Mouse (Mus musculus) adrenal gland, adult (tissue): ENCODE results near the gene Prrc2b.
A peak's percentile ranks its signal among the peaks of the same experiment; 100 is the strongest.

ENCODE experiments used
- DNase-seq, 2 experiments: peaks; one replicate each; pipeline ENCODE4 v3.0.0; 2022 to 2023; ENCODE audit warnings: low spot score in 1 of 2; ENCODE audit not compliant: inconsistent age in 2 of 2

Prrc2b gene

DNA sequence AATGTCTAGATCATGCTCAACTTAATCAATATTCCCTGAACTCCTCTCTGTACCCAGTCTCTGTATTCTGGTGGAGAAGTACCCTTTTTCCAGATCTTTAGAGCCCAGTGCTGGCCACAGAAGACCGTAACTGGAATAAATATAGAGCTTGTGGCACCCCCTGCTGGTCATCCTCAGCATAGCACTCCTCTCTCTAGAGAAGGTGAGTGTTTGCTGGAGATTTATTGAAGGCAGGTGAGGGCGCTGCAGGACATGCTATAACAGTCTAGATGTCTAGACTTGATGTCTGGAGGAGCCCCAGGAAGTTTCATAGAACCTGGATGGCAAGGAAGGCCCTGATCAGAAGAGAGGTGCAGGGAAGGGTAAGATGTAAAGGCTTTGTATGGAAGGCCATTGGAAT lies 16.8 kb upstream of the Prrc2b start:
- peak; percentile 84 to 96 for DNase-seq

DNA sequence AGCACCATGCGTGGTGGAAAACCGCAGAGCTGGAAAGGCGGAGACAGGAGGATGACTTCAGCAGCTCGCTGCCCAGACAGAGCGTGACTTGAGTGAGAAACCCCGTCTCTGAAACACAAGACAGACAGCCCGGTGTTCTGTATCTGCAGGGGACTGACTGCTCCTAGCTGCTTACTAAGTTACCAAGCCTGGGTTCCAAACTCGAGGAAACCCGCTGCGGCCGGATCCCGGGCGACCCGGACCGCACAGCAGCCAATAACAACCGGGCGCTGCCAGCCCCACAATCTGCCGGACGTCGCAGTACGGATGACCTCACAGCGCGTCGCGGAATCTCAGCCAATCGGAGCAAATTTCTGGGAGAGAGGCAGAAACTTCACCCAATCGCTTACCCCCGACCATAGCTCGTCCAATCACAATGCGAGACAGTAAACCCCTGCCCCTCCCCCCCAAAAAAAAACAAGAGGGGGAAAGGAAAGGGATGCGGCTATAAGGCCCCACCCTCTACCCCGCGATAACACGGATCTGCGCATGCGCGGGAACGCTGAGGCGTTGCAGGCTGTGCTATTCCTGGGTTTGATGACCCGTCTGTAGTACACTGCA lies 13.1 kb upstream of the Prrc2b start:
- peak; percentile 97 to 99 for DNase-seq

DNA sequence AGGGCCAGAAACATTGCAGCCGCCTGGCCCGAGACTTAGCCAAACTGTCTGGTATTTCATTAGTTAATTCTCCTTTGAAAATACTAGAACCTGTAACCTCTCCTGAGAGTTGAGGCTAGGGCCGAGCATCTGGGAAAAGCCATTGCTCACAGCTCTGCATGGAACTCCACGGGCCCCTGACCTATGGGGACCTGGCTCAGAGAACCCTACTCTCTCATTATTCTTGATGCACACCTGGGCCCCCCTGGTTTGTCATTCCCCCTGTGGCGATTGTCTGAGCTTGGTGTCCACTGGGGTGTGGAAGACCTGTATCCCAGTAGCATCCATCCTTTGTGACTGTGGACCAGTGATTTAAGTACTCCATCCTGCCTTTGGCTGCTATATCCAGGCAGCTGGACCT lies 11.5 kb upstream of the Prrc2b start:
- DNase-seq = peak in 1 of 2 experiments; percentile 37

DNA sequence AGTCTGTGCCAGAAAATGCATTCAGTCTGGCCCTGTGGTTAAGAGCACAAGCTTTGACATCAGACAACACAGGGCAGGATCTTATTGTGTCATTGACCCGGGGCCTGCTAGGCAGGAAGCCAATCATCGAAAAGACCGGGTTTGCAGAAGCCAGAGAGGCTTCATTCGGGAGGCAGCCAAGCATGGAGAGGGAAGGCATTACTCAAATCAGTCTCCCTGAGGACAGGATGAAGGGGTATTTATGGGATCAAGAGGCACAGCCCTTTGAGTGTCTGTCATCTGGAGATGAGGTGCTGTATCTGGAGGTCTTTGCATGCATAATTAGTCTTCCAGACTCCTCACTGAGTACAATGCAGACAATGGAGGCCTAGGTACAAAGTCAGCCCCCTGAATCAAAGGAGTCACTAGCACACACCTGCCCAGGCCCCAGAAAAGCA lies 10.4 kb upstream of the Prrc2b start:
- peak in 1 of 2 experiments; percentile 81 for DNase-seq

DNA sequence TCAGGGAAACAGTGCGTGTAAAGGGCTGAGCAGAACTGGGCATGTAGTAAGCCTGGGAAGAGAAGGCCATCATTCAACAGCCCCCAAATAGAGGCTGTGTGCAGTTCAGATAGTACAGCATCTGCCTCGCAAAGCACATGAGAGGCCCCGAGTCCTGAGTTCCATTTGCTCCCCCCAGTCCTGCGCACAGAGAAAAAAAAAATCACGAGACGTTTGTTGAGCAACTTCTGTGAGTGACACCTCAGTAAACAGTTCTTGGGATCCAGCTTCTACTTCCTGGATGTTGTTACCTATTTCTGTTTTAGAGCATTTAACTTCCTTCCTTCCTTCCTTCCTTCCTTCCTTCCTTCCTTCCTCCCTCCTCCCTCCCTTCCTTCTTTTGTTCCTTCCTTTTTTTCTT lies 9.3 kb upstream of the Prrc2b start:
- DNase-seq = peak in 1 of 2 experiments; percentile 19

DNA sequence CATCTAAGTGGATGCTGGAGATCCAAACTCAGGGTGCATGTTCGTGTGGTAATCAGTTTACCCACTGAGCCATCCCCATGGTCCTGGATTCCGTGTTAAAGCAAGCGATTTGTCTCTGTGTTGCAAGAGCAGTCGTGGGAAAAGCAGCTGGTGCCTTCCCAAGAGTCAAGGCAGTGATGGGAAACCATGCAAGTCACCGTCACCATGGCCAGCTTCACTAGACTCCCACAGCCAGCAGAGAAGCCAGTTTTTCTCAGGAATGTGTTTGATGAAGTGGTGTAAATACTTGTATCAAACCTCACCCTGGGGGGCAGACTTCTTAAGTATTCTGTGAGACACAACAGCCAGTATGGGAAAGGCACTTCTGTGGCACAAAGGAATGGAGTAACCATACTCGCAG lies 8.5 kb upstream of the Prrc2b start:
- peak in 1 of 2 experiments; percentile 3 for DNase-seq

DNA sequence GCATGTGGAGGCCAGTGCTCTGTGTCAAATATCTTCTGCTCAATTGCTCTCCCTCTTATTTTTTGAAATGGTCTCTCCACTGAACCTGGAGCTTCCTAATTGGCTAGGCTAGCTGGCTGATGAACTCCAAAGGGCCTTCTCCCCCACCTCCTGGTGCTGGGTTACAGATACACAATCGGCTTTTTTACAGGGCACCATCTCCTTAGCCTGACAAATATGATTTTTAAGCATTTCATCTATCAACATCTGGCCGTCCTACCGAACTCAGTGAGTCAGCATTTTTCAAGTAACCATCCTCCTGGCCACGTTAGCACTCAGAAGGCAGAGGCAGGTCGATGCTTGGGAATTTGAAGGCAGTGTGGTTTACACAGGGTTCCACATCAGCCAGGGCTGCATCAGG lies 6.2 kb upstream of the Prrc2b start:
- no peak for DNase-seq

DNA sequence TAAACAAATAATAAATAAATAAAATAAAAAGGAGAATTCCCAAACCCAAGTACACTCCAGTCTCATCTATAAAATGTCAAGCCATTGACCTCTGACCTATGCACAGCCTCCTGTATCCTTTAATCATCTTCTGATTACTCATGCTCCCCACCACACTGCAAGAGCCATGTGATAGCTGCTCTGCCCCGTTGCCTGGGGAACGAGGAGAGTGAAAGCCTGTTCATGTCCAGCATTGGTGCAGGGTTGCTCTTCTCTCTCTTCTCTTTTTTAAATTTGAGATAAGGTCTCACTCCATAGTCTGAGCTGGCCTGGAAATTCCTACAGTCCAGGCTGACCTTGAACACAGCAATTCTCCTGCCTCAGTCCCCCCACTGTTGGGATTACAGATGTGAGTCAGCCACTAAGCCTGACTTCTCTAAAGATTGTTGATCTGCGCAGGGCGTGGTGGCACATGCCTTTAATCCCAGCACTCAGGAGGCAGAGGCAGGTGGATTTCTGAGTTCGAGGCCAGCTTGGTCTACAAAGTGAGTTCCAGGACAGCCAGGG lies 4.2 kb upstream of the Prrc2b start:
- peak; percentile 83 to 85 for DNase-seq

DNA sequence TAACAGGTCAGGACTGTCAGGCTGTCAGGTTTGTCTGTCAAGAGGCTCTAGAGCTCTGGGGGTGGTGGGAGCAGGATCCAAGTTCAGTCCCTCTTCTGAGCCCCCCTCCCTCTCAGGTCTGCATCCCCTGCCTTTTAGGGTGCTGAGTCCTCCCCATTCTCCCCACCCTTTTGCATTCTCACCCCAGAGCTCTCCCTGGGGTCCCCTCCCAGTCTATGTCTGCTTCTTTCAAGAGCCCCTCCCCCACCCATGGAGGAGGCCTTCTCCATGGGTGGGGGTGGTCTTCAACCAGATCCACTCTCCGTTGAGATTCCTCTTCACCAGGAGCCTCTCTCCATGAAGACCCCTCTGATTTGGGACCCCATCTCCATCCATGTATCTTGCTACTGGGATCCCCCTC lies 747 bp upstream of the Prrc2b start:
- DNase-seq = no peak

DNA sequence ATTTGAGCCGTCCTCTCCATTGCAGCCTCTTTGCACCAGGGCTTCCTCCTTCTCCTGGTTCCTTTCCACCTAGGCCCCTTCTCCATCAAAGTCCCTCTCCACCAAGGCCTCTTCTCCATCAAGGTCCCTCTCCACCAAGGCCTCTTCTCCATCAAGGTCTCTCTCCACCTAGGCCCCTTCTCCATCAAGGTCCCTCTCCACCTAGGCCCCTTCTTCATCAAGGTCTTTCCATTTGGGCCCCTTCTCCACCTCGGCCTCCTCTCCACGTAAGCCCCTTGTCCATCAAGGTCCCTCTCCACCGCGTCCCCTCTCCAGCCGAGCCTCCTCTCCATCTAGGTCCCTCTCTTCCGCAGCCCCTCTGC lies 339 bp upstream of the Prrc2b start:
- peak; percentile 80 to 92 for DNase-seq

DNA sequence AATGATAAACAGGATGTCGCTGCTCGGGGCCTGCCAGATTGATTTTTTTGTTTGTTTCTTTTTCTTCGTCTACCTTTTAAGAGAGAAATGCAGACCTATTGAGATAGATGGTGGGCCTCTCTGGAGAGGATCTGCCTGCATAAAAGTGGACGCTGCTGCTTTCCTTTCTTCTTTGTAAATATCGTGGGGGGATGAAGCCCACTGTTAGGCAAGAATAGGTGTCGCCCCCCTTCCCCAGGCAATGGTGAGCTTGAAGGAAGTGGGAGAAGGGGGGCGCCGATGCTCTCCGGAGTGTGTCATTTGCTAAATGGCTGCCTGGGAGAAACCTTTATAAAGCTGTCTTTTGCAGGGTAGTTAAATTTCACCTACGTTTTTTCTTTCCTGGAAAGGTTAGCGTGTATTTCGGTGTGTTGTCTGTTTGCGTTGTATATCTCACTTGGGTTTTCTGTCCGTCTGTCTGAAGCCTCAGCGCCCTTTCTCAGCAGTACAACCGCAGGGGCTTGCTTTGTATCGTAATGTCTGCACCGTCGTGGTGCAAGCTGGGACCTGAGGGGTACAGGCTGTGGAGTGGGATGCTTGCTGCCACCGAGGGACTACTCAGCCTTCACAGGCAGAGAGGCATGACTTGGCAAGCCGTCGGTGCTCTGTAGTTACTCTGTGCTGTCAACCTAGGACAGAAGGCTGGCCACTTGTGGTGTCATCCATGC lies 931 bp downstream of the Prrc2b start:
- DNase-seq = peak in 1 of 2 experiments; percentile 85

DNA sequence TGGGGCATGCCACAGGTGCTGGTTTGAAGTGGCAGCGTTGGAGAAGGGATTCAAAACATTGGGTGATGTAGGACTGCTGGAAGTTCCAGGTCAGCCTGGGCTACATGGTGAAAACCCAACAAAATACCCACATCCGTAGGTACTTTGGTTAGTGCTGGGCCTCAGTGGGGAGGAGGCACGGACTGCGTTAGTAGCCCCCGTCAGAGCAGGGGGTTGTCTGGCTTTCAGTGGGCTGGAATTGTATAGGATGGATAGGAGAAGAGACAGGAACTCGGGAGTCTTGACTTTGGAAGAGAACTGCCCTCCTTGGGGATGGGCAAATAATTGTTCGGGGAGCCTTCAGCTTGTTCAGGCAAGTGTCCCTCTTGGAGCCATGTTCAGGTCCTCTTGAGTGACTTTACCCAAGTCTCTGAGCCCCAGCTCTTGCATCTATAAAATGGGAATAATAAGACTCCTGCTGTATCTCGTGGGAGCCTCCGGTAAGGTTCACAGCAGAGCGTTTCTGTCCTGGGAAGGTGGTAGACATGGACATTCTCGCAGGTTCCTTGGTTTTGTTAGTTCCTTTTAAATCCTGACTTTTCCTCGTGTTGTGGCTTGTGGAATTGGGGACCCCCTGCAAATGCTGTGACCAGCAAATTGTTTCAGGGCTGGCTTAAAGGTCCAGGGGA lies 1.6 kb downstream of the Prrc2b start:
- no peak for DNase-seq

DNA sequence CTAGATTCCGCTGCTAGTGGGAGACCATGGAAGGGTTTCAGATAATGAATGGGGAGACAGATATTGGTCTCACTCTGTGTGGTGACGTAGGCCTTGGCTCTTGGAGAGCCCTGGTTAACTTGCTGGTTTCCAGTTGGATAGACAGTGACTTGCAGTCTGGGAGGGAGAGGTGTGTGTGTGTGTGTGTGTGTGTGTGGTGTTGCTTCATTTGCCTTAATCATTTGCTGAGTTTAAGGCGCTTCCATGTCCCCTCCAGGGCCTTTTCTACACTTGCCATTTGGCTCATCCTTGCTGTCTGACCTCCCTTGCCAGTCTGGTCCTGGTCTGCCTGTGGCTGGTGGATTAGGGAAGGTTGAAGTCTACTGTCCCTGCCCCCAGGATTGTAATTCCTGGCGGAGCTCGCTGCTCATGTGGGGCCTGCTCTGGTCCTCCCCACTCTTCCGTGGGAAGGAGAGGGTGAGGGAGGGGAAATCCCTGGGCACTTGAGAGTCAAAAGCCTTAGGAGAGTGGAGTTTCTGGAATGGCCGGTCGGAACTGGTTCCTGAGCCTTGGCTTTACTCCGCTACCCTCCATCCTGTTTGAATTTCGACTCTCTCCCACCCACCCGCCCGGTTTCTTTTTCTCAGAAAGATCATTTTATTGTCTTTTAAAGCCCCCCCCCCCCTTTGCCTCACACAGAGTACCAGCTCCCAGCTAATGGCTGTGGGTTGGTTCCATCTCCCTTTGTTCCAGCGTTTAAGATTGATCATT lies 2.3 kb downstream of the Prrc2b start:
- DNase-seq = peak in 1 of 2 experiments; percentile 80

DNA sequence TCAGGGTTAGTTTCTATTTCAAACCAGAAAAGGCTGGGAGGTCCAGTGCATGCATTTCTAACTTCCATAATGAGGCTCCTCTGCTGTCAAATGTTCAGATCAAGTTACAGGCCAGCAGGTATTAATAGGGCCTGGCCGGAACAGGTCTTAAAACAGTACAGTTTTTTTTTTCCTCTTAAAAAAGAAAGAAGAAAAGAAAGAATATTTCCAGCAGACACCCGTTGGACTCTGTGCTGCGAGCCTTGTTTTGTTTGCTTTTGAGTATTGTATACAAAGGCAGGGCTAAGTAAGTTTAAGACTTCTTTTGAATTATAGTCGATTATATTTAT lies 2.9 kb downstream of the Prrc2b start:
- DNase-seq = no peak

DNA sequence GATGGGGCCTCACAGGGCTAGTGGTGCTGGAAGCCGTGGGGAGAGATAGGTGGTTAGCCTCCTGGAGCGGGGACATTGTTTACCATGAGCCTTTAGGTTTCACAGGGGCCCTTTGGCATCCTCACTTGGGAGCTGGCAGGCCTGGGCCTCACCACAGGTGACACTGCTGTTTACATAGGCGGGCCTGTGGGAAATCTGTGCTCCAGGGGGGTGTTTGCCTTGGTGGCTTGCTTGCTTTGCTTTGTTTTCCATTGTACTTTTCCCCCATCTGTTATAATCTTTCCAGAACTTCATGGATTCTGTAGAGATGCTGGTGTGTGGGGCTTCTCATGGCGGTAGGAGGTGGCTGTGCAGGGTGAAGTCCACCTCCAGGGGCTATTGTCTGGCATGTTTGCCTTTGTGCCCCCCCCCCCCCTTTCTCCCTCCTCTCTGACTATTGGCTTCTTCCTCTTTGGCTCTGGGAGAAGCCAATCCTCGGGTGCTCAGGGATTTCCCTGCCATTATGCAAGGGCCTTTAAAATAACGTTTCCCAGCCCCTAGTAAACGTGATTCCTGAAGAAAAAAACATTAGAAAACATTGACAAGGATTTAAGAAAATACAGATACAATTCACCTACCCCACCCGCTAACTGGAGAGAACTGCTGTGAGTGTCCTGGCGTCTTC lies 3.6 kb downstream of the Prrc2b start:
- peak; percentile 15 to 36 for DNase-seq

DNA sequence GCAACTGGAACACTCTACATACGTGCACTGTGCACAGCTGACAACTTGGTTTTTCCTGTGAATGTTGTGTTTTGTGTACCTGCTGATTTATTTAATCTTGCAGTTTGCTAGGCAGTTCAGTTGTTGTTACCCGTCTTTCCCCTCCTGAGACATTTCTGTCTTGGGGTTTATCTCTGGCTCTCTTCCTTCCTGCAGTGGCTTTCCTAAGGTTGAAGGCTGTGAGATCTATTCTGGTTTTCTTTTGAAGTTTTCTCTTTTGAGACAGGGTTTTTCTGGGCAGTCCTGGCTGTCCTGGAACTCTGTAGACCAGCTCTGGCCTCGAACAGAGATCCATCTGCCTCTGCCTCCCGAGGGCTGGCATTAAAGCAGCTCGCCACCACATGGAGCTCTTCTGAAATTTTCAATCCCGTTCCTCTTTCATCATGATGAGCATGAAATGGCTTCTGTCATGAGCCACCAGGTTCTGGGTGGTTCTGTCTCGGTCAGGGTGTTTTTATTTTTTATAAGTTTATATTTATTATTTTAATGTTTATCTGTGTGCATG lies 4.2 kb downstream of the Prrc2b start:
- peak in 1 of 2 experiments; percentile 50 for DNase-seq

DNA sequence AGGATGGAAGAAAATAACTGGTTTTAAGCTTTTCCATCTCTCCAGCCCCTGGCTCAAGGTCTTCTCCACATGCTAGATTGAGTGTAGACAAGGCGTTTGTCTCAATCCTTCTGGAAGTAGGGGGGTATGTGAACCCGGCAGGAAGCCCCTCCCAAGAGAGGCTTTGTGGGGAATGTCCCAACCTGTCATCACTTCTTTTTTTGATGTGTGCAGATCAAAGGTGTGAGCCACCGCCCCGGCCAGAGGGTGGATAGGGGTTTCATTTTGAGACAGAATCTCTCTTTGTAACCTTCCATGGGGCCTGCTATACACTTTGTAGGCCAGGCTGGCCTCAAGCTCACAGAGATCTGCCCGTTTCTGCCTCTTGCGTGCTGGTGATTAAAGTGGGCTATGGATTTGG lies 4.7 kb downstream of the Prrc2b start:
- no peak for DNase-seq

DNA sequence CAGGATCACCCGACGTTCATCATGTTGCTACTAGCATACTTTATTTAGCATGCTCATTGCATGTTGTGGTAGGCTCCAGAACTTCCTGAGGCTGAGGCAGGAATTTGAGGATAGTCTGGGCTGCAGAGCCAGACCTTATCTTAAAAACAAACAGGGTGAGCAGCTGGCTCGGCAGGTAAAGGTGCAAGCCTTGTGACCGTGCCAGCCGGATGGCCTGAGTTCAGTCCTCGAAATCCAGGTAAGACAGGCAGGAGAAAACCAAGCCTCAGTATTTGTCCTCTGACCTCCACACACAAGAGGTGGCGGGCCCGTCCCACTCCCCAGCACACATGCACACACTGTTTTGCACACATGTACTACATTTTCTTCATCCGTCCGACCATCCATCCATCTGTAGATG lies 5.8 kb downstream of the Prrc2b start:
- no peak for DNase-seq

DNA sequence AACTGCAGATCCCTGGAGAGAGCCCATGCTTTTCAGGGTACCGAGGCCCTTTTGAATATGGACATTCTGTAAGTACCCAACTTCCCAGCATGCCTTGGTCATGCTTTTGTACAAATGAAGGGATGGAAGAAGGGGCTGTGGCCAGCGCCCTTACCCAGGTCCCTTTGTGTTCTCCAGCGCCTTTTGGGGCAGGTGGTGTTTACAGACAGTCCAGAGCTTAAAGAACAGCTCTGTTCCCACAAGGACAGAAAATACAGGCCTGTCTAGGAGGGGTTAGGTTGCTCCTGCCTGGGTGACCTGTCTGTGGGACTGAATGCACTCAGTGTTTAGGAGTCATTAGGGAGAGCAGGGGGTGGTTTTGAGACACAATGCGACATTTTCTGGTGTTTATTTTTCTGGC lies 6.4 kb downstream of the Prrc2b start:
- DNase-seq = no peak

DNA sequence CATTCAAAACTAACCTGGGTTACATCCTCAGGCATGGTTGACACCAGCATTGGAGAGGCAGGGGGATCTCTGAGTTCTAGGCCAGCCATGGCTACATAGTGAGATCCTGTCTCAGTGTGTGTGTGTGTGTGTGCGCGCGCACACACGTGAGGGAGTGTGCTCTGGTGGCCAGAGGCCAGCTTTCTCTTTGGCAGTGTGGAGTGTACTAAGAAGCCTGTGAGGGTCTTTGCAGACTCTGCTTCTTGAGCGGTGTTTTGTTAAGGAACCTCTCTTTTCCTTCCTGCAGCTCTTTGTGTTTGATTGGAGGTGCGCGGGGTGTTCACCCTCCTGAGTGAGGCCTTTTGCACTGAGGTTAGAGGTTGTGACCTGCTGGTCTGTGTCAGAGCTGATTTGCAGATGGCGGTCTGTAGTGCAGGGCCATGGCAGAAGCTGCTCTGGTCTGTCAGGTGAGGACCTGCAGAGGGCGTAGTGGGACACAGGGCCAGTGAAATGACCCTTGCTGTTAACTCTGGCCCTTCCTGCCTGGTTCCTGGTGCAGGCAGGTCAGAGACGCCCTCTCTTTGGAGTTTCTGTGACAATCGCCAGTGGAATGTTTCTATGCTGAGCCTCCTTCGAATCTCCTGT lies 7.8 kb downstream of the Prrc2b start:
- peak in 1 of 2 experiments; percentile 30 for DNase-seq
